Mouse (Mus musculus) ovary, postnatal 36 days (tissue): Measurements from ENCODE around the gene Crtc2.

Experiments used
- DNase-seq: peaks from one replicate; pipeline ENCODE4 v3.0.0; 2022; ENCODE audit warnings: low spot score, mixed read lengths

The Crtc2 gene

GRCm38 (mm10) chr3:90309589-90309988 lies 55.6 kb downstream of the Crtc2 start:
- no peak for DNase-seq

DNA sequence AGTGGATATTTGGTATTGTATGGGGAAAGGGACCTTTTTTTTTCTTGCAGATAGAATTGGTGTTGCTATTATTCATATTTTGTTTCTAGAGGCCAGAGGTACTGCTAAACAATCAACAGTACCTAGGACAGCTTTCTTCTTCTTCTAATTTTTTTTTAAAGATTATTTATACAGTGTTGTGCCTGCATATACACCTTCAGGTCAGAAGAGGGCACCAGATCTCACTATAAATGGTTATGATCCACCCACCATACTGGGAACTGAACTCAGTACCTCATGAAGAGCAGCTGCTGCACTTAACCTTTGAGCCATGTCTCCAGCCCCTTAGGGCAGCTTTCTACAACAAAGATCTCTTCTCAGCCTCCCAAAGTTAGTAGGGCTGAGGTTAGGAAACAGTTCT lies 59.4 kb downstream of the Crtc2 start:
- DNase-seq = no peak
